Mouse (Mus musculus) urinary bladder, adult 2 months (tissue): ENCODE measurements around the gene Cplane1. TPM values are rescaled to one million over a fixed set of nuclear protein-coding genes. Genes with fewer than 3 reads are reported as not detected.

Experiments used
- DNase-seq: peaks from one replicate; pipeline ENCODE4 v3.0.0; 2022; ENCODE audit warnings: low spot score
- polyA plus RNA-seq: library from polyadenylated mRNA; depleted of rRNA; stranded (reverse); fragments of >200 nt; gene quantifications from 2 replicates; pipeline ENCODE4 v1.2.3, GENCODE M21; 2012; rRNA removed

Gene Cplane1
- polyA plus RNA-seq, 1 experiment, result 6.6 TPM

- no peak for DNase-seq
Observed at GRCm38 (mm10) chr15:8302944-8303343, 134.0 kb downstream of the Cplane1 start.

GRCm38 (mm10) chr15:8305474-8305873 is 136.6 kb downstream of the Cplane1 start:
- no peak for DNase-seq

DNA sequence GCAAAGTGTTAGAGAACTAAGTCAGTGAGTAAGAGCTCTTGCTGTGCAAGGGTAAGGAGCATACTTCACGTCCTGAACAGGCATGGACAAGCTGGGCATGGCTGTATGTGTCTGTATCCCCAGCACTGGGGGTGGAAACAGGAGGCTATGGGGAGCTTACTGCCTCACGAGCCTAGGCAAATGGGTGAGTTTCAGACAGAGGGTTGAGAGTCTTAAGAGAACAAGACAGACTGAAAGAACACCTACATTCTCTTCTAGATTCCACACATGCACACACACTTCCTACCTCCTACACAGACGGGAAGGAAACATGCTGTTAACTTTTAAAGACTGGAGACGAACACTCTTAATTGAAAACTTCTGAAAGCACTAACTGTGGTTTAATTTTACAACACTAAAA is 148.5 kb downstream of the Cplane1 start:
- DNase-seq, result no peak

DNA sequence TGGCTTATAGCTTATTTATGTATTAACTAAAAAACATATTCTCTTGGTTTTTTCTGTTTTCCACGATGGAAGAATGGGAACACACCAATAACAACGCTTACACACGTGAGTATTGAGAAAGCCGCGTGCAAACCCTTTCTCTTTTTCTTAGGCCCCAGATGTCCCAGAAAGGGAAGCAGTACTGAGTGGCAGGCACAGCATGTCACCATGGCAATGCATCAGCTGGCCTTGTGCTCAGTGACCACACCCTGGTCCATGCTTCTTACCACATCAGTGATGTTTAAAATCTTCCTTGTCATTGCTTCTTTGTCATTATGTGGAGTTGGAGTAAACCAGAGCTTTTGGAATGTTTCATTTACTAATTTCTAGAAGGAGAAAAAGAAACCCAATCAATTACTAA is 150.3 kb downstream of the Cplane1 start:
- no peak for DNase-seq

Other genes with a start within 250 kb of the Cplane1 start
- gene Wdr70, start 69.9 kb upstream of the Cplane1 start, polyA plus RNA-seq, result 20.6 and 20.7 TPM in 2 replicates
- gene Nup155, start 59.8 kb upstream of the Cplane1 start, polyA plus RNA-seq, result 11.2 and 12.5 TPM in 2 replicates